Mouse (Mus musculus) testis, adult 2 months (tissue): ENCODE measurements around the gene Mavs. TPM values are rescaled to one million over a fixed set of nuclear protein-coding genes. Genes with fewer than 3 reads are reported as not detected.

Source experiments
- H3K27ac ChIP-seq: fragments of 200-500 bp; 2 replicates; pipeline ENCODE4 v1.5.1; 2012; ENCODE audit warnings: low read depth, low read length; ENCODE audit not compliant: control insufficient read depth, insufficient read depth
- H3K27me3 ChIP-seq: fragments of 200-500 bp; 2 replicates; pipeline ENCODE4 v1.6.1; 2012; ENCODE audit warnings: mild to moderate bottlenecking, low read length, moderate library complexity; ENCODE audit not compliant: control insufficient read depth, insufficient read depth
- H3K36me3 ChIP-seq: fragments of 200-500 bp; 2 replicates; pipeline ENCODE4 v1.6.1; 2012; ENCODE audit warnings: mild to moderate bottlenecking, low read length; ENCODE audit not compliant: control insufficient read depth, insufficient read depth
- H3K4me1 ChIP-seq: fragments of 200-500 bp; 2 replicates; pipeline ENCODE4 v1.6.1; 2012; ENCODE audit warnings: low read length; ENCODE audit not compliant: control insufficient read depth, insufficient read depth
- H3K4me3 ChIP-seq: fragments of 200-500 bp; 2 replicates; pipeline ENCODE4 v1.5.1; 2012; ENCODE audit warnings: low read depth, mild to moderate bottlenecking, low read length, moderate library complexity, mixed read lengths; ENCODE audit not compliant: control insufficient read depth
- CTCF ChIP-seq: fragments of 200-500 bp; IDR thresholded peaks from 2 replicates; pipeline ENCODE4 v1.5.1; 2012; ENCODE audit warnings: low read depth, mild to moderate bottlenecking, inconsistent platforms, low read length, moderate library complexity; ENCODE audit not compliant: control insufficient read depth, insufficient read depth, insufficient replicate concordance
- POLR2A ChIP-seq: fragments of 200-500 bp; IDR thresholded peaks from 2 replicates; pipeline ENCODE4 v1.6.1; 2012; ENCODE audit warnings: low read depth, mild to moderate bottlenecking, inconsistent platforms, low read length, moderate library complexity; ENCODE audit not compliant: control insufficient read depth
- polyA plus RNA-seq: library from polyadenylated mRNA; depleted of rRNA; stranded (reverse); fragments of >200 nt; gene quantifications from 2 replicates; pipeline ENCODE4 v1.2.3, GENCODE M21; 2012

Mavs gene
- polyA plus RNA-seq, 1 experiment: 15.6 TPM

DNA sequence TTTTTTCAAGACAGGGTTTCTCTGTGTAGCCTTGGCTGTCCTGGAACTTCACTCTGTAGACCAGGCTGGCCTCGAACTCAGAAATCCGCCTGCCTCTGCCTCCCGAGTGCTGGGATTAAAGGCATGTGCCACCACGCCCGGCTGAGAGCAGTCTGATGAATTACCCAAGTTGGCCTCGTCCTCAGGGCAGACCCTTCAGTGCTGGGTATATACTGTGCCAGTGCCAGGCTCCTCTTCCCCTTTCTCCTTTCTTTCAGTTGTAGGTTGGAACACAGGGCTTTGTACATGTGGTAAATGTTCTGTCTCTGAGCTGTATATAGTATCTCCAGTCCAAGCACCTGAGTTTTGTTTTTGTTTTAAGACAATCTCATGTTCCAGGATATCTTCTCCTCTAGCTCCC lies 30.2 kb downstream of the Mavs start:
- Histone ChIP-seq H3K4me3 (no peak overlapping the region; the same call in 1 of the 2 replicates), H3K4me1 (peaks cover 9% of the 10 kb centered on the region), H3K27ac (no peak overlapping the region), H3K36me3 (no peaks in the 10 kb centered on the region), H3K27me3 (no peaks in the 10 kb centered on the region)
- TF ChIP-seq POLR2A: no peak
- TF ChIP-seq CTCF: no peak

DNA sequence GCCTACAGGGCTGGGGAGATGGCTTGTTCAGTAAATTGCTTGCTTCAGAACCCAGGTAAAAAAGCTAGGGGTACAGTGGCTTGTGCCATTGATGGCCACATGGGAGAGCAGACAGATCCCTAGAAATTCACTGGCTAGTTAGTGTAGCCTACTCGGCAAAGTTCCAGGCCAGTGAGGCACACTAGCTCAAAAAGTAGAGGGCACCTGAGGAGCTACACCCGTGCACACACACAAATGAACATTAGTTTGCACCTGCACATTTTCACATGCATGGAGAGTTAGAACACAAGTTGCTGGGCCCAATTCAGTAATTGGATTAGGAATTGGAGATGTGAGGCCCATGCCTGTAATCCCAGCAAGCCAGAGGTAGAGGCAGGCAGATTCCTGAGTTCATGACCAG lies 31.2 kb downstream of the Mavs start:
- H3K4me3 ChIP-seq: no peak overlapping the region
- H3K27me3 ChIP-seq: no peaks in the 10 kb centered on the region
- TF ChIP-seq CTCF: no peak
- TF ChIP-seq POLR2A: no peak
- no peak overlapping the region for H3K27ac ChIP-seq
- no peaks in the 10 kb centered on the region for H3K36me3 ChIP-seq
- peaks cover 9% of the 10 kb centered on the region for H3K4me1 ChIP-seq

DNA sequence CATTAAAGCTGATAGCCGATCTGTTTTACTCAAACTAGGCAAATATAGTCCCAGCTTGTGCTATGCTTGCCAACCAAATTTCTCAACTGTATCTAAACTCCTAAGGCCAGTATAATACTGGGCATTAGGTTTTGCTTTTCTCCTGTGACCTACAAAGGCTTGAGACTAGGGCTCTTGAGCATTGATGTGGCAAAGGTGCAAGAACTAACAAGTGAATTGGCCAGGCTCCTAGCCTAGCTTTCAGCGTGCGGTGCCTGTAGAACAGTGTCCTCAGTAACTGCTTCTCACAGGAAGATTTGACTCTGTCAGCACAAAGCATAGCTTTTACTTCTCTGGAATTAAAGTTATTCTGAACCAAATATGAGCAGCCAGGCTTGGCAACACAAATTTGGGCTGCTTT lies 41.6 kb downstream of the Mavs start:
- TF ChIP-seq POLR2A (no peak), CTCF (no peak)
- H3K4me1 ChIP-seq: no peaks in the 10 kb centered on the region
- H3K4me3 ChIP-seq: no peak overlapping the region
- no peaks in the 10 kb centered on the region for H3K27me3 ChIP-seq
- H3K27ac ChIP-seq: no peak overlapping the region
- H3K36me3 ChIP-seq: peaks cover 4% of the 10 kb centered on the region; the same call in 1 of the 2 replicates

DNA sequence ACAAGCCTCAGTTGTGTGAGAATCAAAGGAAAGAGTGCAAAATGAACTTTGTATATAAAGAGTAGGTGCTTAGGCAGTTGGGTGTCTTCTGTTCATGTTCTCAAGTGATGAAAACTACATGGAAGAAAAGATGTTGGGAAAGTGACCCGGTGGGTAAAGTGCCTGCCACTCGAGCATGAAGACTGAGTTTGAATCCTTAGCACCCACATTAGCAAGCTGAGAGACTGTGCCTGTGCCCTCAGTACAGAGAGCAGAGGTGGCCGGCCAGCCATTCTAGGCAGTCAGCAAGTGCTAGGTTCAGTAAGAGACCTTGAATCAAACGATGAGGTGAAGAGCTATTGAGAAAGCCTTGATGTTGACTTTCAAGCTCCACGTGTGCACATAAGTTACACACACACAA lies 42.9 kb downstream of the Mavs start:
- no peak overlapping the region for H3K4me3 ChIP-seq
- TF ChIP-seq POLR2A: no peak
- no peak for TF ChIP-seq CTCF

DNA sequence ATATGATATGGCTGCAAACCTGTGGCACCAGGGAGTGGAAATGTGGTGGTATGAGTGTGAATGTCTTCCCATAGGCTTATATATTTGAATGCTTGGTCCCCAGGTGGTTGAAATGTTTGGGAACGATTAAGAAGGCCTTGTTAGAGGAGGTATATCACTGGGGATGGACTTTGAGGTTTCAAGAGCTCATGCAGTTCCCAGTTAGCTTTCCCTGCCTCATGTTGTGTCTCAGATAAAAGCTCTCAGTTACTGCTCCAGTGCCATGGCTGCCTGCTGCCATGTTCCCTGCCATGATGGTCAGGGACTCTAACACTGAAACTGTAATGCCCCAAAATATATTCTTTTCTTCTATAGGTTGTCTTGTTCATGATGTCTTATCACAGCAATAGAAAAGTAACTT lies 47.7 kb downstream of the Mavs start:
- Histone ChIP-seq H3K36me3 (no peaks in the 10 kb centered on the region), H3K27ac (no peak overlapping the region), H3K27me3 (no peaks in the 10 kb centered on the region), H3K4me1 (no peaks in the 10 kb centered on the region), H3K4me3 (no peak overlapping the region)
- TF ChIP-seq POLR2A: no peak
- TF ChIP-seq CTCF: no peak

More for the DNA sequence above, 42.9 kb downstream of the Mavs start:
- no peaks in the 10 kb centered on the region for H3K27me3 ChIP-seq
- no peaks in the 10 kb centered on the region for H3K4me1 ChIP-seq
- no peak overlapping the region for H3K27ac ChIP-seq
- H3K36me3 ChIP-seq: peaks cover 4% of the 10 kb centered on the region; the same call in 1 of the 2 replicates

DNA sequence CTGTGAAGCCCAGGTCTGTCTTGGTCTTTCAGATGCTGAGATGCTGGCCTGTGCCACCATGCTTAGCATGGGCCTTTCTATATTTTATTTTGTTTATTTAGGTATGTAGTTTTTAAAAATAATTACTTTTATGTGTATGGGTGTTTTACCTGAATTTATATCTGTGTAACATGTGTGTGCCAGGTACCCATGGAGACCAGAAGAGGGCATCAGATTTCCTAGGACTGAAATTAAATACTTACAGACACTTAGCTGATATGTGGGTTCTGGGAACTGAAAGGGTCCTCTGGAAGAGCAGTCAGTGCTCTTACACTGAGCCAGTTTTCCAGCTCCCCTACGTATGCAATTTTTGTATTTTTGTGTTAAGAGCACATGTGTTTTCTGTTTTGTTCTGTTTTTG lies 52.4 kb downstream of the Mavs start:
- Histone ChIP-seq H3K4me3 (no peak overlapping the region), H3K27me3 (no peaks in the 10 kb centered on the region), H3K4me1 (no peaks in the 10 kb centered on the region), H3K36me3 (0 out of 2 replicates have a peak, but pooled peaks cover 1% of the 10 kb centered on the region), H3K27ac (no peak overlapping the region)
- TF ChIP-seq CTCF (no peak), POLR2A (no peak)

DNA sequence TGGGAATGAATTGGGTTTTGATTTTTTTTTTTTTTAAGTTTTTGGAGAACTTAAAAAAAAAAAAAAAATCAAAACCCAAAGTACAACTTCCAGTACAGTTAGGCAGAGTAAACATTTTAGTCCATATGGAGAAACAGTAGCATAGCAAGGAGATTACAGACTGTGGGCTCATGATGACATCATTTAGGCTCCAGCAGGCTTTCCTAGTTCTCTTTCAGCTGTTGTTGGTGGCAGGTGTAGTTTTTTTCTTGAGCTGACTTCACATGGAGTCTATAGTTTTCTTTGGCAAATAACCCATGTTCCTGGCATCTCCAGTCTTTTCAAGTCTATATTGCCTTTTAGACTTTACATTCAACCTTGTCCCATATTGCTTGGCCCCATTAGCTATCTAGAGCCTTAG lies 56.8 kb downstream of the Mavs start:
- TF ChIP-seq POLR2A: no peak
- no peak for TF ChIP-seq CTCF
- Histone ChIP-seq H3K4me1 (no peaks in the 10 kb centered on the region), H3K36me3 (0 out of 2 replicates have a peak, but pooled peaks cover 2% of the 10 kb centered on the region)

More for the DNA sequence above, 56.8 kb downstream of the Mavs start:
- no peak overlapping the region for H3K4me3 ChIP-seq
- no peaks in the 10 kb centered on the region for H3K27me3 ChIP-seq
- H3K27ac ChIP-seq: no peak overlapping the region
